Mouse (Mus musculus) small intestine, adult 2 months (tissue): Measurements from ENCODE around the gene Top3b. TPM values are rescaled to one million over a fixed set of nuclear protein-coding genes. Genes with fewer than 3 reads are reported as not detected.

Experiments used
- H3K27ac ChIP-seq: fragments of 200-500 bp; 2 replicates; pipeline ENCODE4 v1.5.1; 2012; ENCODE audit warnings: low read depth, low read length, control low read depth, inconsistent platforms; ENCODE audit not compliant: insufficient read depth
- H3K27me3 ChIP-seq: fragments of 200-500 bp; 2 replicates; pipeline ENCODE4 v1.6.1; 2012; ENCODE audit warnings: mild to moderate bottlenecking, moderate library complexity, low read length, inconsistent platforms; ENCODE audit not compliant: control insufficient read depth, insufficient read depth
- H3K36me3 ChIP-seq: fragments of 200-500 bp; 2 replicates; pipeline ENCODE4 v1.6.1; 2012; ENCODE audit warnings: mild to moderate bottlenecking, low read length, control low read depth, inconsistent platforms; ENCODE audit not compliant: control insufficient read depth, insufficient read depth
- H3K4me1 ChIP-seq: fragments of 200-500 bp; 2 replicates; pipeline ENCODE4 v1.6.1; 2012; ENCODE audit warnings: low read length, inconsistent platforms, mixed read lengths; ENCODE audit not compliant: control insufficient read depth, insufficient read depth, insufficient read length
- H3K4me3 ChIP-seq: fragments of 200-500 bp; 2 replicates; pipeline ENCODE4 v1.5.1; 2012; ENCODE audit warnings: low read depth, mild to moderate bottlenecking, control low read depth, inconsistent platforms, low read length, moderate library complexity
- CTCF ChIP-seq: fragments of 200-500 bp; IDR thresholded peaks from 2 replicates; pipeline ENCODE4 v1.5.1; 2012; ENCODE audit warnings: low read depth, mild to moderate bottlenecking, control low read depth, inconsistent platforms, low read length, moderate library complexity, mixed read lengths; ENCODE audit not compliant: insufficient replicate concordance, insufficient read length; ENCODE audit errors: extremely low read depth
- POLR2A ChIP-seq: fragments of 200-500 bp; IDR thresholded peaks from 2 replicates; pipeline ENCODE4 v1.6.1; 2012; ENCODE audit warnings: low read depth, mild to moderate bottlenecking, control low read depth, inconsistent platforms, low read length, moderate library complexity
- WGBS: fragments of 180-500 bp; shearing (Covaris S2); methylation state at CpG from one replicate; pipeline ENCODE4 v1.1.7; 2018; 5-methylcytosine and 5-hydroxymethylcytosine counted together
- polyA plus RNA-seq: library from polyadenylated mRNA; depleted of rRNA; stranded (reverse); fragments of >200 nt; gene quantifications from 2 replicates; pipeline ENCODE4 v1.2.3, GENCODE M21; 2012

The Top3b gene
- polyA plus RNA-seq, 1 experiment: 42.9 TPM

DNA sequence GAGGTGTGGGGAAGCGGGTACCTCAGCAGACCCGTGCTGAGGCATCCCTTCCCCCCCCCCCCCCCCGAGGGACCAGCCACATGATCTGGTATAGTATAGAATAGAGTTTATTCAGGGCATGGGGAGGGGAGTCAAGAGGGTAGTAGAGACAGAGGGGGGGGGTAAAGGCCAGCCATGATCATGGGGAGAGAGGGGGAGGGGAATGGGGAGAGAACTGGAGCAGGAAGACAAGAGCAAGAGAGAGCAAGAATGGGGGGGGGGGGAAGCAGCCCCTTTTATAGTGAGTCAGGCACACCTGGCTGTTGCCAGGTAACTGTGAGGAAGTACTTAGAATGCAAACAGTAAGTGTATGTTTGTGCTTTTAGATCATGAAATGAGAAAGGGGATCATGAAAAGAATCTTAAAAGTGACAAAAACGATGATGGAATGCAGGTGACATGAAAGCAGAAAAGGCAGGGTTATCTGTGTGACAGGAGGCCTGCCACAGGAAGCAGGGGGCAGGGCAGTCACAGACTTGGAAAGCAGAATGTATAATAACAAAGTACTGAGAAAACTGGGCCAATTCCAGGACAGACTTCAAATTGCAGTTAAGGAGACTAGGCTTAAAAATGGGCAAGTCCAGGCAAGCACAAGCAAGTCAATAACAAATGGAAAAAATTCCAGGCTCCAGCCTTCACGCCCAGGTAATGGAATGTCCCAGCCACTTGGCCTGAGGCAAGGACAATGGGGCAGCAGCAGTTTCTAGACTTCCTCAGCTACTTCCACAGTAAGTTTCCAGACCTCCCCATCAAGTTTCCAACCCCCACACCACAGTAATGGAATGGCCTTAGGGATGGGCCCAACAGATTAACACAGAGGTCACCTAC, 4.6 kb upstream of the Top3b start:
- no peak overlapping the region for H3K27ac ChIP-seq

GRCm38 (mm10) chr16:16870241-16870616, 307 bp upstream of the Top3b start:
- no peaks in the 10 kb centered on the region; the same call in 1 of the 2 replicates for H3K36me3 ChIP-seq
- no peaks in the 10 kb centered on the region for H3K4me1 ChIP-seq
- 31% methylated on average over 7 of the region's 7 CpGs for WGBS
- H3K27ac ChIP-seq: no peak overlapping the region
- TF ChIP-seq POLR2A: no peak
- no peak for TF ChIP-seq CTCF
- no peaks in the 10 kb centered on the region for H3K27me3 ChIP-seq
- H3K4me3 ChIP-seq: peak overlapping the region; percentile 92

More for the DNA sequence above, 4.6 kb upstream of the Top3b start:
- Histone ChIP-seq H3K36me3 (no peaks in the 10 kb centered on the region), H3K4me3 (no peak overlapping the region), H3K4me1 (no peaks in the 10 kb centered on the region), H3K27me3 (no peaks in the 10 kb centered on the region)
- WGBS: 42% methylated on average over 5 of the region's 5 CpGs
- TF ChIP-seq POLR2A: no peak
- TF ChIP-seq CTCF: no peak

- H3K4me3 ChIP-seq: no peak overlapping the region
- peaks cover 59% of the 10 kb centered on the region for H3K36me3 ChIP-seq
- H3K4me1 ChIP-seq: no peaks in the 10 kb centered on the region
- TF ChIP-seq CTCF (no peak), POLR2A (no peak)
- no peak overlapping the region for H3K27ac ChIP-seq
- 86% methylated on average over 5 of the region's 5 CpGs for WGBS
- no peaks in the 10 kb centered on the region for H3K27me3 ChIP-seq
Measured at GRCm38 (mm10) chr16:16879025-16879424, 8.5 kb downstream of the Top3b start.

DNA sequence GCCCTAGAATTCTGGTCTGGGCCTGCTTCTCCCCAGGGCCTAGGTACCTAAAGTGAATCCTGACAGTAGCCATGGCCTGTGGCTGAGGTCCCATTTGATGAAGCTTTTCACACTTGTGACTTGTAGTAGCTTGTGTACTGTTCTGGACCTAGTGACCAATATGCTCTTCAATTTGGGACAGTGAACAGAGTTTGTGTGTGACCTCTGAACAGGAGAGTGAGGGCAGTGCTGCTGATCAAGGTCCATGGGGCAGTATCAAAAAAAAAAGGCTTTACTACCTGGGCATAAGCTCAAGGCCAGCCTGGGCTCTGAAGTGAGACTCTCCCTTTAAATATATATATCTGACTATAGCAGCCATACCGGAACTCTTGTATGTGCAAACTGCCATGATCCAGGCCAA, 17.8 kb downstream of the Top3b start:
- H3K36me3 ChIP-seq: peaks cover 81% of the 10 kb centered on the region
- WGBS: 81% methylated on average over 1 of the region's 1 CpGs
- TF ChIP-seq POLR2A: no peak
- no peak for TF ChIP-seq CTCF

DNA sequence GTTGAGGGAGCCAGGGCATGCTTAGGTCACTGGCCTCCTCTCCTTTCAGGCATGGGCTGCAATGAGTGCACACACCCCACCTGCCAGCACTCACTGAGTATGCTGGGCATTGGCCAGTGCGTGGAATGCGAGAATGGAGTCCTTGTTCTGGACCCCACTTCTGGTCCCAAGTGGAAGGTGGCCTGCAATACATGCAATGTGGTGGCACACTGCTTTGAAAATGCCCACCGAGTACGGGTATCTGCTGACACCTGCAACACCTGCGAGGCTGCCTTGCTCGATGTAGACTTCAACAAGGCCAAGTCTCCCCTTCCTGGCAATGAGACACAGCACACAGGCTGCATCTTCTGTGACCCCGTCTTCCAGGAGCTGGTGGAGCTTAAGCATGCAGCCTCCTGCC, 21.8 kb downstream of the Top3b start:
- 94% methylated on average over 7 of the region's 7 CpGs for WGBS
- H3K4me1 ChIP-seq: peaks cover 4% of the 10 kb centered on the region; the same call in 1 of the 2 replicates
- H3K36me3 ChIP-seq: peaks cover 52% of the 10 kb centered on the region

More for the DNA sequence above, 17.8 kb downstream of the Top3b start:
- H3K4me3 ChIP-seq: no peak overlapping the region
- no peaks in the 10 kb centered on the region for H3K27me3 ChIP-seq
- H3K4me1 ChIP-seq: no peaks in the 10 kb centered on the region
- H3K27ac ChIP-seq: no peak overlapping the region

DNA sequence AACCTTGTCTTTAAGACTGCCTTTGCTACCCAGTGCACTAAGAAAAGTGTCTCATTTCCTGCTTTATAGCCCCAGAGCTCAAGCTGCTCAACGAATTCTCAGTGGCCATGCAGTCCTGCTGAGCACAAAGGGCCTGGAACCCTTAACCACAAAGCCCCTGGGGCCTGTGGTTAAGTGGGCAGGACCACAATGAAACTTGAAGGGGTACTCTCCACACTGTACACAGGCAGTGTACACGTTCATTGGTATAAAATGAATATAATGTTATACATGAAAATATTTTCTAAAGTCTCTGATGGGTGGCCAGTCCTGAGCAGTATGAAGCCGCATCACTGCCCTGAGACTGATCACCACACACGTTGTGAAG, 25.5 kb downstream of the Top3b start:
- TF ChIP-seq POLR2A (no peak), CTCF (no peak)
- Histone ChIP-seq H3K4me3 (no peak overlapping the region), H3K36me3 (peaks cover 17% of the 10 kb centered on the region), H3K27ac (no peak overlapping the region), H3K27me3 (no peaks in the 10 kb centered on the region), H3K4me1 (peaks cover 10% of the 10 kb centered on the region; the same call in 1 of the 2 replicates)
- 27% methylated on average over 4 of the region's 4 CpGs for WGBS

More for the DNA sequence above, 21.8 kb downstream of the Top3b start:
- no peaks in the 10 kb centered on the region for H3K27me3 ChIP-seq
- H3K4me3 ChIP-seq: no peak overlapping the region
- no peak overlapping the region for H3K27ac ChIP-seq
- TF ChIP-seq POLR2A (no peak), CTCF (no peak)

GRCm38 (mm10) chr16:16896382-16897055, 26.0 kb downstream of the Top3b start, which contains the start of gene Ppm1f:
Ppm1f (plus strand) TSS chr16:16896469.
- Histone ChIP-seq H3K4me3 (peak within 1 kb of the TSS; percentile 71), H3K36me3 (peaks cover 12% of the 10 kb centered on the region), H3K27me3 (no peaks in the 10 kb centered on the region), H3K4me1 (peaks cover 10% of the 10 kb centered on the region; the same call in 1 of the 2 replicates), H3K27ac (peak within 1 kb of the TSS; percentile 4)
- TF ChIP-seq POLR2A (peak; percentile 37; the same call in 1 of the 2 replicates), CTCF (peak; percentile 92)
- WGBS: under 1% methylated on average over 29 of the region's 29 CpGs
